Mouse (Mus musculus): ENCODE measurements around the gene Cfap74.

DNA sequence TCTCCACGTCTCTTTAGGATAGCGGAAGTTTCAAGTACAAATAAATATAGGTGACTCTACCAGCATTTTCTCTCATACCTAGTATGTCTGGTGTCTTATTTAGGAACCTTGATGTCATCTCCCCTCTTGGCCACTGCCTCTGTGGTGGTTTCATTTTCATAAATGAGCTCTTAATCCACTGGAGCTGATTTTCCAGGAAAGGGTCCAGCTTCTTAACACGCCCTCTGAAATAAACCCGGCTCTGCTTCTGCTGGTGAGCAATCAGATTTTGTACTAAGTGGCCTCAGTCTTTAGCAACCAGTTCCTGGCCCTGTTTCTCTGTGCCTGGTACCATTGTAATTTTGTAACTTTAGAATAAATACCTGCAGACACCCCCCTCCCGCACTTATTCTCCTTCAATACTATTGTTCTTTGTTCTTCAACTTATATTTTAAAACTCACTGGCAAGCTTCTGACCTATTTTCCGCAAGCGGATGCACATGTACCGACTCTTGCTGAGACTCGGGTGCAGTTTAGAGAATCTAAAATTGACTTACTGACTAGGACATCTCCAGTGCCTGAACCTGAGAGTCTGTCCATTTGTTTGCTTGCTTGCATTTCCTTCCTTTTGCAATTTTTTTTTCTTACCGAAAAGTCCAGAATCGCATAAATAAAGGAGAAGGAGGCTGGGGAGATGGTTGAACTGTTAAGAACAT, 4.8 kb downstream of the Cfap74 start:
- no peak for TF ChIP-seq CTCF (IDR thresholded peaks at IDR 0.05; ENCODE audit: extremely low read depth, insufficient read depth, low read length)
- no peak for TF ChIP-seq POLR2A (IDR thresholded peaks at IDR 0.05; ENCODE audit: extremely low read depth, insufficient read depth, low read length)
